Mouse (Mus musculus) CD4-positive, CD25-positive, alpha-beta regulatory T cell, adult 4 months (primary cell): ENCODE measurements around the gene Ep400. TPM values are rescaled to one million over a fixed set of nuclear protein-coding genes. Genes with fewer than 3 reads are reported as not detected.
"Not testable (repeated sequence)": the region's sequence is repeated elsewhere in the genome, so short reads cannot be mapped to it uniquely, and the experiment has no call there.

Experiments
- ATAC-seq: one replicate; pipeline ENCODE4 v1.8.0; 2017
- polyA plus RNA-seq, 2 experiments: library from polyadenylated mRNA; unstranded; fragments of 100-300 nt; shearing (Covaris generic); gene quantifications; one replicate each; pipeline ENCODE4 v1.2.1; 2017

Ep400 gene
- polyA plus RNA-seq, 2 experiments from 2014 or later, result 64.5 to 99.0 TPM

DNA sequence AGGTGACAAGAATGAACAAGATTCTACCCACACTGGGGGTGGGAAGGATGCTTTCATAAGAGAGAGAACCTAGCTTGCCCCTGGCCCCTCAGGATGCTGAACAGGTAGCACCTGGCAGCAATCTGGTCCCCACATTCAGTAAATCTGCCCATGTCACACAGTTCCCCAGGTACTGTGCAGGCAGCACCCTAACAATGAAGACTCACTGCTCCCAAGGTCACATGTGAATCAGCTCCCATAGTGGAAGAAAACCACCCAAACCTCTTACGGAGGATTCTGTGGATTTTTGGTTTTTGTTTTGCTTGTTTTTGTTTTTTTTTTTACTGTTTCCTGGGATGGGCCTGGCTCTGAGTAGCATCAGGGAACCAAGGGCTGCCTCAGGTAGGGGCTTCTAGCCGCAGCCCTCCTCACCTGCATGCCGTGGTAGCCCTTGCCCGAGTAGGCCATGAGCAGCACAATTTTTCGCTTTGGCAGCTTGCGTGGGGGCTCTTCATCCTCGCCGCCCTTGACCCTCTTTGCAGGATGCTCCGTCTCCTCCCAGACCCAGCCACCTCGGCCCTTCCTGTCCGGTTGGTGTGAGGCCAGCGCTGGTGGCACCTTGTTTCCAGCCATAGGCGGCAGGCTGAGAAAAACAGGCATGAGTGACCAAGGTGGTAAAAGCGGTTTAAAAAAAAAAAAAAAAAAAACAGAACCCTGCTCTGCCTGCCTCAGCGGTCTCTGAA is 8.9 kb upstream of the Ep400 start:
- ATAC-seq, result no peak

DNA sequence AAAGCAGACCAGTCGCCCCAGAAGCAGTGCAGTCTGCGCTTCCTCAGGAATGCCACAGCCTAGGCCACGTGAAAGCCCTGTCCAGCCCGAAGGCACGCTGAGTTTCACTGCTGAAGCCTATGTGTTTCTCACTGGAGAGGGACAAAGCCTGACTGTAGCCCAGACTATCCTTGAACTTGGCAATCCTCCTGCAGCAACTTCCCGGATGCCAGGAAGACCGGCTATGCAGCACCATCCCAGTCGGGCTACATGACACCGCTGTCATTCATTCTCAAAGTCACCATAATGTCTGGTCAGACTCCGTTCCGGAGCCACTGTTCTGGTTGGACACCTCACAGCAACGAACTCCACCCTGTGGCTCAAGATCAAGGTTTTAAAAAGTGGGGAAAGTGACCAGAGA is 7.7 kb upstream of the Ep400 start:
- no peak for ATAC-seq

DNA sequence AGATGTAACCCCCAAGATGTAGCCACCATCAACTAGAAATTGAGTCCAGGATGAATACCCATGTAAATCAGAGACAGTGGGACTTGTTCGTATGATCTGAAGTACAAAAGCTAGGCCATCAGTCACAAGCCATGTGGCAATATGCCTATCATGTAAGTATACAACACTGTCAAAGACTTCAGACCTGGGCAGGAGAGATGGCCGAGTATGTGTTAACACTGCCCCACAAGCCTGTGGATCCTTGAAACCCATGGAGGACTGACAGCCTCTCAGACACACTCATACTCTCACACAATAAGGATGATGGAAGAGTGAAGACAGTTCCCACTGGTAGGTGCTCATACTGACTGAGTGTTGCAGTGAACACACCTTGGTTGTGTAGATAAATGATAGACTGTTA is 5.6 kb upstream of the Ep400 start:
- no peak for ATAC-seq

DNA sequence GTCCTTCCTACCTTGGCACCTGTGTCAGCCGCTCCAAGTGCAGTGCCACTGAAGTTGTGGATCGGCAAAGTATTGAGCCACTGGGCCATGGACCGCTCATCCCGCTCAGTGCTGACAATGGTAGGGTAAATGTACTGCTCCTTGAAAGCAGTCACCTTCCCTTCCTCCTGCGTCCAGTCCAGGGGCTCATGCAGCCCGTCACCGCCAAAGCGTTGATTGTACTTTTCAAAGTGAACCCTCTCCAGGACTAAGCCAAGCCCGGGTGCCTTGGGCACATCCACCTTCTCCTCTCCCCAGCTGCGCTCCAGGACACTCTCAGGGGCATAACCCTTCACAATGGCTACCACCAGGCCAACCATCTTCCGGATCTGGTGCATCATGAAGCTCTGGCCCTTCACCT is 4.0 kb upstream of the Ep400 start:
- no peak for ATAC-seq

DNA sequence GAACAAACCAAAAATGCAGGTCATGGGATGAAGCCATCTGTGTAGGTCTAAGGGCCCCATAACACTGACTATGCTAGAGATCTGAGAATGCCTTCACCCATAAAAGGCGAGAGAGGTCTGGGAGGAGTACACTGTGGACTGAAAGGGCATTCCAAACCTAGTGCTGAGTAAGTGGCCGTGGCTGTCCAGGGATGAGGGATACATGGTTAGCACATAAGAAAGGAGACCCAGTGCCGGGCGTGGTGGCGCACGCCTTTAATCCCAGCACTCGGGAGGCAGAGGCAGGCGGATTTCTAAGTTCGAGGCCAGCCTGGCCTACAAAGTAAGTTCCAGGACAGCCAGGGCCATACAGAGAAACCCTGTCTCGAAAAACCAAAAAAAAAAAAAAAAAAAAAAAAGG is 2.4 kb upstream of the Ep400 start:
- not testable (repeated sequence) for ATAC-seq

DNA sequence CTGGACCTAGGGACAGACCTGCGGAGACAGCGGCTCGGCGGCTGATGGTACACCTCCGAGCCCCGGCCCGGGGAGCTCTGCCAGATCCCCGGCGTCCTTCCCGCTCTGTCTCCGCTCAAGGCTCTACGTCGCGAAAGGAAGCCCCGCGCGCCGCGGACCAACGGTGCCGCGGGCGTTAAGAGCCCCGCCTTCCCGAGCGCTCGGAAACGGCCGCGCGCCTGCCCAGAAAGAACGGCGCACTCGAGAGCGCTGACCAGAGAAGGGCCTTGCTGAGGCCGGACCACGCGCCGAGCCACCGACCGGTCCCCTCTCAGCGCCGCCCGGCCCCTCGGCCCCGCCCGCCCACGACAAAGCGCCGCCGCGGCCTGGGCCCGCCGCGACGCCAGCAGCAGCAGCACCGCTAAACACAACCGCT is 479 bp downstream of the Ep400 start:
- ATAC-seq, result no peak

DNA sequence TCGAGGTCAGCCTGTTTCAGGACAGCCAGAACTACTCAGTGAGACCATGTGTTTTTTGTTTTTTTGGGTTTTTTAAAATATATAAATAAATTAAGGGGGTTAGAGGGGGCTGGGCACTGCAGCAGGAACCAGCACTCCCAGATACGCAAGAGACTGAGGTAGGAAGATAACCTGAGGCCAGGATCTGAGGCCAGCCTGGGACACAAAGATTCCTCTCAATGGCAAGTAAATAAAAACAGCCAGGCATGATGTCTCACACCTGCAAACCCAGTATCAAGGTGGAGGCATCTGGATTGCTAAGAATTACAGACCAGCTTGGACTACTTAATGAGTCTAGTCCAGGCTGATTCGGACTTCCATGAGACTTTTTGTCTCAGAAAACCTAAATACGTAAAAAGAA is 1.2 kb downstream of the Ep400 start:
- ATAC-seq, result no peak

DNA sequence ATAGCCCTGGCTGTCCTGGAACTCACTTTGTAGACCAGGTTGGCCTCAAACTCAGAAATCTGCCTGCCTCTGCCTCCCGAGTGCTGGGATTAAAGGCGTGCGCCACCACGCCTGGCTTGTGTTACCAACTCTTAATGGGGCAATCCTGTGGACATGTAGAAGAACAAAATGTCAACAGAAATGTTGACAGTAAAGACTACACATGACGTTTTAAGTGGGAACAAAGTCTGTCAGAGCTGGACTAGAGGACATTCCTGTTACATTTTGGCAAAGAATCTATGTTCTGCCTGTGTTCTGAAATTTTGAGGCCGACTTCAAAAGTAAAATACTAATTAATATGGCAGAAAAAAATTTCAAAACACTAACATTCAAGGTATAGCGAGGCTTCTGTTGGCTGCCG is 6.6 kb downstream of the Ep400 start:
- ATAC-seq, result no peak

DNA sequence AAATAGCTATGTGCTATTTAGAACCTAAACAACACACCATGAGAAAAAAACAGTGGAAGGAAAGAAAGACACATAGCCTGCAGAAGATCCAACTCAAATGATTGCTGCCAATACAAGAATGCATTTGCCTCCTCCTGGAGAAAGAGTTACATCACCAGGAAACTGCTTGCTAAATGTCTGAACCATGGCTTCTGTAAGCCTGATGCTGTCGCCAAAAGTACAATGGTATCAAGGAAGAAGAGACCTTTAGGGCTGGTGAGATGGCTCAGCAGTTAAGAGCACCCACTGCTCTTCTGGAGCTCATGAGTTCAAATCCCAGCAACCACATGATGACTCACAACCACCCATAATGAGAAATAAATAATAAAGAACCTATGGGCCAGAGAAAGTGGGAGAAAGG is 25.5 kb downstream of the Ep400 start:
- ATAC-seq, result no peak

DNA sequence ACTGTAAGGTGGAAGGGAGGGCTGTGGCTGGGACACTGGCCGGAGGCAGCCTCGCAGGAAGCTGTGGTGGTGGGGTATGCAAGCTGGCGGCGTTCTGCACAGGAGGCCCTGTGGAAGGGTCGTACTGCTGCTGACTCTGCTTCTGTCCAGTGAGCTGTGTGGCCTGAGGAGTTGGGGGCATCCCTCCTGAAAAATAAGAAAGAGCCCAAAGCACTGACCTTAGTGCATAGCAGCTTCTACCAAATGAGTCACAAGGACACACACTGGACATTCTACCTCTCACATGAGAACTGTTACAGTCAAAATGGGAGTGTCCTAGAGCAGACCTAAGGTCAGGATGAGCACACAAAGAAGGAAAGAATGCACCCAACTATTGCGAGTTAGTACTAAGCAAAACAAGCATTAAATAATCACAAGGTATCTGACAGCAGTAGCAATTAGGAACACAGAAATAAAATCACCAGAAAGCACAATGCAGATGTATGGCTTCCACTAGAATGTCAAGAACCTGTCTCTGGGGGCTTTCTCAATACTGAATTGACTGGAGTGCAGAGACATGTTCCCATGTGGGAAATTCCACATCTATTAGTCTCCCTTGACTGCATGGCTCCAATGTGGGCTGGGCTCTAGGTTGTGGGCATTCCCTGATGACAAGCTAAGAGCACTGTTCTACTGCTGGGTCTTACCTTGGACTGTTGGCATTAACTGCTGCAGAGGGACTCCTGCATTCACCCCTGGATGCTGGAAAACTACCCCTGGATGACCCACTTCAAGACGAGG is 30.8 kb downstream of the Ep400 start:
- no peak for ATAC-seq

DNA sequence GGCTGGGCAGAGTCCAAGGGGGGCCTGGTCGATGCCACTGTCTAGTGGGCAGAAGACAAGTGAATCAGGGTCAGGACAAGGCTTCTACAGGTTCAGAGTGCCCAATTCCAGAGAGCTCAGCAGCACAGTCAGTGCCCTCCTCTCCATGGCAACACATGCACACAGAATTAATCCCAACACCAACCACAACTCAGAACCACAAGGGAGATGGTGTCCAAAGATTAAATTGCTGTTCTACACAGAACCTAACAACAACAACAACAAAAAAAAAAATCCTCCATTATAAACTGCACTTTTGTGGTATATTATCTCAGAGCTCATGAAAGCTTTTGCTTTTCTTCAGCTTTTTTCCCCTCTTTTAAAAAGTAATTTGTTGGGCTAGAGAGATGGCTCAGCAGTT is 34.9 kb downstream of the Ep400 start:
- no peak for ATAC-seq

DNA sequence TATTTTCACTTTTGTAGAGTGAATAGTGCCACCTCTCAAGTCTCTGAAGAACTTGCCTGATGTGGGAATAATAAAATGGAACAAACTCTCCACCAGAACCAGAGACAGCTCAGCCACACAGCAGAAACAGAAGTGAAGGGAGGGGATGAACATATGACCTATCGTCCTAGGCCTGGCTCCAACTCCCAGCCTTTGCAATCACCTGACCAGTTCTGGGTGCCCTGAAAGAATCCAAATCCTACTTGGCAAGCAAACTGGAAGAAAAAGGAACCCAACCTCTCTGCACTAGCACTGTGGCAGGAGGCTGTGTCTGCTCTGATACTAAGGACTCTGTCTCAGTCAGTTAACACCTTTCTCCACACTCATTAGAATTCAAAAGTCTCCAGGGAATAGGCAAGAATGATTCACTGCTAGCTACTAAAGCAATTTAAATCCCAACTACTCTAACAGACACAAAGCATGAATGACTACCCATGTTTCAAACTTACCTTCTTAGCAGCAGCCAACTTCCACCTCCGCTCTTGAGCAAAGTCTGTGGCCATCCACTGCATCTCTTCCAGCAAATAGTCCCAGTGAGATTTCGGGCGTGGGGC is 37.2 kb downstream of the Ep400 start:
- no peak for ATAC-seq

DNA sequence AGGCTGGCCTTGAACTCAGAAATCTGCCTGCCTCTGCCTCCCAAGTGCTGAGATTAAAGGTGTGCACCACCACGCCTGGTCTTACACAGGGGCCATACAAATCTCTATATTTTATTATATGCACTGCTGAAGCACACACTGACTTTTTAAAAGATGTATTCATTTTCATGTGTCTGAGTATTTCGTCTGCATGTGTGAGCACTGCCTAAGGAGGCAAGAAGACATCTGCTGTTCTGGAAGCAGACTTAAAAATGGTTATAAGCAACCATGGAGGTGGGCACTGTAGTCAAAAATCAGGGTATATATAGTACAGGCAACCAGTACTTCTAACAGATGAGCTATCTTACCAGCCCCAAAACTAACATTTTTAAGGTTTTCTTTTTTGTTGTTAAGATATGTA is 39.3 kb downstream of the Ep400 start:
- ATAC-seq, result no peak

DNA sequence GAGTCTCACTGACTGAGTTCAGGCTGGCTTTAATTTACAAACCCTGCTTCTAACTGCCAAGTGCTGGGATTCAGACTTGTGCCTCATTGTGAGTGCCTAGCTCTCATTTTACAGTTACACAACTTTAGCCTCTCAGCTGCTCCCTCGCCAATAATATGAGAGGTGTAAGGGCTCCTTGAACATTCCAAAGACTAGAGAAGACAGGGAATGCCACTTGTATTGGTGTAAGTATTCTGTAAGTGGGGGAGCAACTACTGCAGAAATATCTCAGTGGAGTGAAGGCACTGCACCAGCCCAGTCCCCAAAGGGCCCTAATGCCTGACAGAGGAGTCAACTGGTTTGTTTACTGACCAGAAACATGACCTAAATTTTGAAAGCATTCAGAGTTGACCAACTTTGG is 42.7 kb downstream of the Ep400 start:
- no peak for ATAC-seq

DNA sequence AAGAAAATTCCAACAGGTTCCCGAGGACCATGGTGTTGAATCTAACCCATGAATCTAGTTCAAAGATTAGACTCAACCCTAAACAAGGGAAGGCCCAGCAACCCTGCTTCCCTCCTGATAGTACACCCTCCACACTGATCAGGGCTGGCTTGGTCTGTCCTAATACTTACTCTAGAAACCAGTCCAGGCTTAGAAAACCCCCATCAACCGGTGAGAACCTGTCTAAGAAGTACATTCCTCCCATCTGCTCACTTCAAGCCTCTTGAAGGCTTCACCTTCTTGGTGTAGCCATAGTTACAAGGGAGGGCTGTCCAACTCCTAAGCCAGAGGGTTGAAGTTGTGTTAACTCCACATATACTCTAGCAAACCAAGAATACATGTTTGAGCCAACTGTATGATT is 47.0 kb downstream of the Ep400 start:
- ATAC-seq, result no peak

DNA sequence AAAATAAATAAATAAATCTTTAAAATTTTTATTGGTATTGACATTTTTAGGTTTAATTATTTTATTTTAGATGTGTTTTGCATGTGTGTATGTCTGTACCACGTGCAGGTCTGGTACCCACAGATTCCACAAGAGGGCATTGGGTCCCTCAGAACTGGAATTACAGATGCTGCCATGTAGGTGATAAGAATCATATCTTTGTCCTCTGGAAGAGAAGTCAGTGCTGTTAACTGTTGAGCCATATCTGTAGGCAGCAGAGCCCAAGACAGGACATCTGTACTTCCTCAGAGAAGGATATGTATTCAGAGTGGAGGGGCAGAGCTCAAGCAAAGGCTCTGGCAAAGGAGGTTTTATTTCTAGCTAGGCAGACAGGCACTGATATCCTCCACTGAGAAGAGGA is 49.1 kb downstream of the Ep400 start:
- not testable (repeated sequence) for ATAC-seq

DNA sequence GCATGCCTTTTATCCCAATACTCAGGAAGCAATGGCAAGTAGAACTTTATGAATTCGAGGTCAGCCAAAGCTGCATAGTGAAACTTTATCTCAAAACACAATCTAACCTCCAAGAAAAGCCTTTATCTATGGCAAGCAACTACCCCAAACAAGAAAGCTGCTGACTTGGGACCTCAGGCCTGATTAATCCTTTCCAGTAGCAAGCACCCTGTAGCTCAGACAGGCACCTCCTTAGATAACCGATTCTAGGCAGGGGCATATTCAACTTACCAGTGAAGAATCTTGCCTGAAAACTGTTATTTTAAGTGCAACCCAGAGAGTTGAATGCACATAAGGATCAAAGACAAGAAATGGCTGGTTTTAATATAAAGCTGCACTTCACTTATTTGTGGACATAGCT is 59.1 kb downstream of the Ep400 start:
- ATAC-seq, result no peak

DNA sequence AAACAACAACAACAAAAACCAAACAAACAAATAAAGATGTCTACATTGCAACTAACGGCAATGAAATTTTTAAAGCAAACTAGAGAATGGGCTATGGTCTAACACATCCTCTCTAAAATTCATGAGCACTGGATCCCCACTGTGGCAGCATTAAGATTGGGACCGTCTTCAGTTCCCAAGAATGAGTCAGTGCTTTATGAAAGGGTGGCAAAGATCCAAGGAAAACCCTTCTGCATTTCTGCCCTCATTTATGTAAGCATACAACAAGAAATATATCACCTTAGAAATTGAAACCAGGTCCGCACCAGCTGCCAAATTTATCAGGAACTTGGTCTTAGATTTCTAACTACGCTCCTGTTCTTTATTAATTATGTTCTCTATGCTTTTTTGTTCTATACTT is 61.3 kb downstream of the Ep400 start:
- no peak for ATAC-seq

DNA sequence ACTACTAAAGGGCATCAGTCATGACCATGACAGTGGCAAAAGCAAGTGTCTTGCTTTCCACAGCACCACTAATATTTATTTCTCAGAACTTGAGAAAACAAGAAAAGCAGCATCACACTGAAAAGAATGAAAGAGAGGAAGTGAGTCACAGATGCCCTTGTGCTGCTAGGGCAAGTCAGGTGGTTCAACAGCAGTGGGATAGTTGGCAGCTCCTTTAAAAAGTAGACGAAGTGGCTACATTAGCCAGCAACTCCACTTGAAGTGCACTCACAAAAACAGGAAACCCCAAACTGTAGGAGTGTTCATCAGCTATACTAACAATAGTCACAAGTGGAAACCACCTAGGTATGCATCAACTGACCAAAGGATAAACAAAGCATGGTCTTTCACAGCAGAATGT is 66.5 kb downstream of the Ep400 start:
- ATAC-seq, result no peak

DNA sequence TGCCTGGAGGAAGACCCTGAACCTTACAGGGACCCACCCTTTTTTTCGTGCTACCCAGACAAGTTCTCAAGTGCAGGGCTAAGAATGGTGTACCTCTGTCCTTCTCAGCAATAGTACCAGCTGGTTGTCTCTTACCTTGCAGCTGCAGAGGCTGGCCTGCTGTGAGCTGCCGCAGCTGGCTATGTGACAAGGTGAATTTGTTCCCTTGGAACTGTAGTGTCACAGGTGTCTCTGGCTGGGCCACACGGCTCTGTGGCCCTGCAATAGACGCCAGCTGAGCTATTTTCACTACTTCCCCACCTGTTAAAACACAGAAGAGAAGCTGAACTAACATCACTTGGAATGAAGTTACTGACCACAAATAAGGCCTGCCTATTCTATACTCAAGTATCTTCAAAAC is 71.9 kb downstream of the Ep400 start:
- no peak for ATAC-seq

DNA sequence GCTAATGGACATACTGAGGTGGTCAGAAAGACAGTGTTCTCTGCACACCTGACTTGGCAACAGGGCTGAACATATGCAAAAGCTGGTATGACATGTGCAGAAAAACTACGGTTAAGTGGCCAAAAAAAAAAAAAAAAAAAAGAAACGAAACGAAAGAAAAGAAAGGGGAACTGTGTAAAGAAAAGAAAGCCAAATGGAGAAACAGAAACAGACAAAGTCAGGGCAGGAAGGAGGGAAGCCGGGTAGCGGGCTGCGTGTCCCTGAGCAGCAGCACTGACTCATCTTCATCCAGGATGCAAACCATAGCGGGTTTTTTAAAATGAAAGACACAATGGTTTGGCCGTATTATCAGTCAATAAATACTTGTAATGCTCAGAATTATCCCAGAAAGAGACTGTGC is 88.5 kb downstream of the Ep400 start:
- no peak for ATAC-seq

DNA sequence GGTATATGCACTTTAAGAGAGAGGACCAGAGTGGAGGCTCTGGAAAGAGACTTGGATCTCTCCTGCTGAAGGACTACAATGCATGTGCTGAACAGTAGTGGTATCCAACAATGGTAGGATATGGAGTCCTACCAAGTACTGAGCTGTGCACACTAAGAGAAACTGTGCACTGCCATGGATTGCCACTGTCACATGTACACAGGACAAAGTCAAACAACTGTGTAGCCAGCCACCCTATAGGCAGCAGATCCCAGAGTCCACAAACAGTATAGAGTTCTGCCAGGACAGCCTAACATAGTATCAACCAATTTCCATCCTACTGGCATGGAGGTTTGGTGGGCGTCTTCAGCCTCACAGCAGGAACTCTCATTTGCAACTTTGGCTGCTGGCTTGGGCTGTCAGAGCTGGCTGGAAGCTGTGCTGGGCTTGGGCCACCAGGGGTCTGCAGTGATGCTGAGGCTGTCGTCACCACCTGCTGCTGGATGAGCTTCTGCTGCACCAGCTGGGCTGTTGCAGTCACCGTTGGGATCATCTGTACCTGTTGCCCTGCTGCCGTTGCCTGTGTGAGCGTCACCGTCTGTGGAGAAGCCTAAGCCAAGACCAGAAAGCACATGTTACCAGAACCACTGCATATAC is 104.9 kb downstream of the Ep400 start:
- ATAC-seq, result no peak

DNA sequence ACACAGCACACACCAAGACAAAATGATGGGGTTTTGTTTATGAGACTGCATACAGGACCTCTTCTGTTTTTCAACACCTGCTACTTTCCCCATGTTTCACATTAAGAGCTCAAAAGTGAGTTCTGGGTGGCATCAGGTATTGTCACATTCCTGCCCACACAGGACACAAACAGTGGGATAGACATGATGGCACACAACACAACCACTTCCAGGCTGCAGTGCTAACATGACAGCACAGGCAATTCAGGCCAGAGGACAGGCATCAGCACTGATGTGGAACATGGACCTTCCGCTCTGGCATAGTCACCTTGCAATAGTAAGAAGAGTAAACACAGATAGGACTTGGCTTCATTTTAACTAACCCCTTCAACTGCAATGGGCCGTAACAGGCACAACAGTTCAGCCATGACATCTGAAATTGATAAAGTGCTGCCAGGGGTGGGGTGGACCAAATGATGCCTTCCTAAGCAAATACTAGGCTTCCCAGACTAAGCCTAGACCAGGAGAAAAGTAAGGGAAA is 105.7 kb downstream of the Ep400 start:
- ATAC-seq, result no peak
